Mouse (Mus musculus) lung, adult 2 months (tissue): ENCODE results near the gene Ermap.

Source experiments
- CTCF ChIP-seq: fragments of 200-500 bp; IDR thresholded peaks from 2 replicates; pipeline ENCODE4 v1.5.1; 2011; ENCODE audit warnings: mild to moderate bottlenecking, low read length, control low read depth; ENCODE audit not compliant: insufficient read depth
- POLR2A ChIP-seq: fragments of 200-500 bp; IDR thresholded peaks from 2 replicates; pipeline ENCODE4 v1.6.1; 2011; ENCODE audit warnings: low read depth, mild to moderate bottlenecking, control low read depth, low read length, borderline replicate concordance; ENCODE audit errors: extremely low read depth

GRCm38 (mm10) chr4:119127229-119127628 is 62.6 kb downstream of the Ermap start:
- TF ChIP-seq CTCF = no peak
- TF ChIP-seq POLR2A = no peak
